10 mouse cellular contexts compared by ENCODE assay signal in the genomic region with DNA sequence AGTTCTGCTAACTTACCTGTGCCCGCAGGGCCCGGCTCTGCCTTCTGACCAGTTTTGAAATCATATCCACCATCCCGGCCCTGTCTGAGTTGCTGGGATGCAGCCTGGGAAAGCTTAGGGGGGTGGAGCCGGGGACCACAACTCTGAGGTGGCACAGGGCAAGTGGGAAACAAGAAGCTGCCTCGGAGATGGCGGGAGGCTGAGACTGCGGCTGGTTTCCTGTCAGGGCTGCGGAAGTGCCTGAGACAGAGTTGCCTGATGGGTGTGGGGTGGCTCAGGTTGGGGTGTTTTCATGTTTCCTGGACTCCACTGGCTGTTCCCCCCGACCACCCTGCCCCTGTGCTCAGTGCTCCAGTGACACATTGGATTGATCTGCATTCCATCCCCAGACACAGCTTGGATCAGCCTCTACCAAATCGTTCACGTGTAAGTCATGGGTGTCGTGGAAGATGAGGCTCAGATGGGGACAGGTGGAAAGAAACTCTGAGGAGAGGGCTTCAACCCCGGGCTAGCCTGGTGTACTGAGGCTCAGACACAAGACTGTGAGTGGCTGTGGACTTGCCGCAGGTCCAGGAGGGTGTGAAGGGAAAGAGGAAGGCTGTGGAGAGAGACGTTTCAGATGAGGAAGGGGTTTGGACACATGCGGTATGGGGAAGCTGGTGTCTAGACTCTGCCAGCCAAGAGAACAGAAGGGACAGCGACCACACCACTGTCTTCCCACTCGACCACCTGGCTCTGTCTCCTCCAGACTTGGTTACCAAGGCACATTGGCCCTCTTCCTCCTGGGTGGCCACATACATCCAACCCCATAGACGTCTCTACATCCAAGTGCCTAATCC. TPM values are rescaled to one million over a fixed set of nuclear protein-coding genes. Genes with fewer than 3 reads are reported as not detected.
DNase-seq lines count a peak whose midpoint lies in the region; TF ChIP-seq lines count a peak whose summit lies in the region.
"Had no signal": no experiment of that assay in that cellular context is flagged by ENCODE, and none has a peak within 500 bp of the region (broad histone marks: within the 10 kb centered on the region; RNA-seq: fewer than 3 reads in every experiment).

No protein-coding gene starts in this region.

- peak overlapping the region; percentile 89 for H3K27ac ChIP-seq in spleen, adult 2 months (ENCODE audit: insufficient read depth, low read length)
- H3K27ac ChIP-seq: forebrain, embryonic 13.5 days; hindbrain, embryonic 12.5 days had no signal

- peak overlapping the region; percentile 59 for H3K4me3 ChIP-seq in spleen, adult 2 months (ENCODE audit: extremely low read depth, insufficient read depth, insufficient read length)
- H3K4me3 ChIP-seq: forebrain, embryonic 13.5 days; hindbrain, embryonic 12.5 days had no signal

- no peak for TF ChIP-seq CTCF in spleen, adult 2 months (IDR thresholded peaks at IDR 0.05; ENCODE audit: extremely low read depth, insufficient read depth, insufficient read length, insufficient replicate concordance)

- H3K36me3 ChIP-seq in spleen, adult 2 months (ENCODE audit: control insufficient read depth, insufficient read depth, low read length) = peaks cover 17% of the 10 kb centered on the region
- H3K36me3 ChIP-seq: hindbrain, embryonic 12.5 days had no signal

- peak; percentile 82 for TF ChIP-seq POLR2A in spleen, adult 2 months (IDR thresholded peaks at IDR 0.05; ENCODE audit: low read depth, low read length)

- peak; percentile 69 to 72 for DNase-seq in spleen, adult 18-20 months
- DNase-seq in spleen, adult 12 weeks (ENCODE audit: low spot score) = no peak
- DNase-seq in induced T-regulatory cell, adult 2 months (ENCODE audit: low read depth) = peak; percentile 80
- peak in 1 of 2 experiments; percentile 78 for DNase-seq in spleen, adult 2 months (ENCODE audit: low read depth in 1 of 2, low spot score in 2 of 2)
- no peak for DNase-seq in left cerebral cortex, postnatal 4 days
- no peak for DNase-seq in embryo, embryonic 10 days (ENCODE audit: low spot score)
- DNase-seq in gastrocnemius, postnatal 36 days = no peak
- DNase-seq: cerebellum, adult 8-10 months had no signal

- peaks cover 33% of the 10 kb centered on the region; the same call in 1 of the 2 replicates for H3K4me1 ChIP-seq in spleen, adult 2 months (ENCODE audit: control insufficient read depth, insufficient read depth, insufficient read length)
- H3K4me1 ChIP-seq: forebrain, embryonic 13.5 days had no signal

- intact Hi-C loops in left cerebral cortex, postnatal 4 days (cut with DNase I) = no loop called here
- intact Hi-C loops in gastrocnemius, postnatal 36 days (cut with DNase I) = no loop called here

- H3K27me3 ChIP-seq in spleen, adult 2 months (ENCODE audit: control insufficient read depth, insufficient read depth, low read length) = no peaks in the 10 kb centered on the region
- H3K27me3 ChIP-seq: forebrain, embryonic 13.5 days had no signal

- WGBS in spleen, adult 2 months = 6% methylated on average over 19 of the region's 19 CpGs

RNA-seq across cellular contexts. Expression of a gene that starts 18.8 kb away (rescaled TPM):
- 90.0 and 101 TPM in 2 replicates for polyA plus RNA-seq in spleen, adult 2 months (2012; rRNA removed)
- 1 to 10 TPM; 4.7 to 5.1 TPM for total RNA-seq in left cerebral cortex, postnatal 4 days (2021)
- total RNA-seq in gastrocnemius, postnatal 36 days (2021) = 1 to 10 TPM; 4.6 to 4.8 TPM

Comparison
In these comparisons a context has a peak if more than half of its experiments do, and no peak if none do; other contexts are left out.
1. DNase-seq: peak in spleen, adult 18-20 months (2 of 2) and induced T-regulatory cell, adult 2 months (single experiment); none in spleen, adult 12 weeks (single experiment), left cerebral cortex, postnatal 4 days (single experiment), embryo, embryonic 10 days (single experiment) and gastrocnemius, postnatal 36 days (0 of 2).